Mouse (Mus musculus): Measurements from ENCODE around the gene Chd5. TPM values are rescaled to one million over a fixed set of nuclear protein-coding genes. Genes with fewer than 3 reads are reported as not detected.

Gene Chd5
- total RNA-seq (2021): 100 to 1,000 TPM; 176 to 179 TPM

GRCm38 (mm10) chr4:152338419-152339292, at the start of gene Chd5:
Gene Chd5, plus strand, starts transcription at chr4:152338651.
- peak; percentile 61 to 83 for DNase-seq (ENCODE audit: extremely low spot score in 1 of 2, low spot score in 2 of 2)
- intact Hi-C loops (cut with DNase I): no loop called here

GRCm38 (mm10) chr4:152290385-152290784, 48.1 kb upstream of the Chd5 start:
- no peak for DNase-seq (ENCODE audit: extremely low spot score in 1 of 2, low spot score in 2 of 2)
- intact Hi-C loops (cut with DNase I): no loop called here

GRCm38 (mm10) chr4:152290991-152291390, 47.5 kb upstream of the Chd5 start:
- intact Hi-C loops (cut with DNase I): no loop called here
- DNase-seq (ENCODE audit: extremely low spot score in 1 of 2, low spot score in 2 of 2): no peak

GRCm38 (mm10) chr4:152291562-152291961, 46.9 kb upstream of the Chd5 start, which contains the start of gene Hes3:
Gene Hes3, minus strand, starts transcription at chr4:152291662.
- no peak for DNase-seq (ENCODE audit: extremely low spot score in 1 of 2, low spot score in 2 of 2)
- intact Hi-C loops (cut with DNase I): no loop called here

- no peak for DNase-seq (ENCODE audit: extremely low spot score in 1 of 2, low spot score in 2 of 2)
- intact Hi-C loops (cut with DNase I): no loop called here
These were observed 46.2 kb upstream of the Chd5 start for GRCm38 (mm10) chr4:152292102-152292765.

GRCm38 (mm10) chr4:152294188-152294929, 44.1 kb upstream of the Chd5 start:
- intact Hi-C loops (cut with DNase I): no loop called here
- DNase-seq (ENCODE audit: extremely low spot score in 1 of 2, low spot score in 2 of 2): no peak

GRCm38 (mm10) chr4:152295916-152296315, 42.5 kb upstream of the Chd5 start:
- no peak for DNase-seq (ENCODE audit: extremely low spot score in 1 of 2, low spot score in 2 of 2)
- intact Hi-C loops (cut with DNase I): no loop called here

GRCm38 (mm10) chr4:152296371-152296770, 42.1 kb upstream of the Chd5 start:
- intact Hi-C loops (cut with DNase I): no loop called here
- DNase-seq (ENCODE audit: extremely low spot score in 1 of 2, low spot score in 2 of 2): no peak

- intact Hi-C loops (cut with DNase I): no loop called here
- peak; percentile 98 to 100 for DNase-seq (ENCODE audit: extremely low spot score in 1 of 2, low spot score in 2 of 2)
These were observed 41.3 kb upstream of the Chd5 start, which contains the start of gene Icmt for GRCm38 (mm10) chr4:152296874-152297861. Gene Icmt, plus strand, starts transcription at chr4:152297227.

- DNase-seq (ENCODE audit: extremely low spot score in 1 of 2, low spot score in 2 of 2): no peak
- intact Hi-C loops (cut with DNase I): no loop called here
These were observed 39.6 kb upstream of the Chd5 start for GRCm38 (mm10) chr4:152298836-152299235.

- intact Hi-C loops (cut with DNase I): no loop called here
- DNase-seq (ENCODE audit: extremely low spot score in 1 of 2, low spot score in 2 of 2): no peak
These were observed 38.1 kb upstream of the Chd5 start for GRCm38 (mm10) chr4:152300375-152300774.

- no peak for DNase-seq (ENCODE audit: extremely low spot score in 1 of 2, low spot score in 2 of 2)
- intact Hi-C loops (cut with DNase I): no loop called here
These were observed 36.4 kb upstream of the Chd5 start for GRCm38 (mm10) chr4:152302012-152302411.

GRCm38 (mm10) chr4:152303172-152303571, 35.3 kb upstream of the Chd5 start:
- intact Hi-C loops (cut with DNase I): no loop called here
- DNase-seq (ENCODE audit: extremely low spot score in 1 of 2, low spot score in 2 of 2): no peak

- no peak for DNase-seq (ENCODE audit: extremely low spot score in 1 of 2, low spot score in 2 of 2)
- intact Hi-C loops (cut with DNase I): no loop called here
These were observed 33.8 kb upstream of the Chd5 start for GRCm38 (mm10) chr4:152304685-152305084.

- no peak for DNase-seq (ENCODE audit: extremely low spot score in 1 of 2, low spot score in 2 of 2)
- intact Hi-C loops (cut with DNase I): no loop called here
These were observed 32.5 kb upstream of the Chd5 start for GRCm38 (mm10) chr4:152305991-152306390.

GRCm38 (mm10) chr4:152307542-152307941, 30.9 kb upstream of the Chd5 start:
- intact Hi-C loops (cut with DNase I): no loop called here

GRCm38 (mm10) chr4:152312186-152312585, 26.3 kb upstream of the Chd5 start:
- intact Hi-C loops (cut with DNase I): no loop called here
- no peak for DNase-seq (ENCODE audit: extremely low spot score in 1 of 2, low spot score in 2 of 2)

More at GRCm38 (mm10) chr4:152307542-152307941, 30.9 kb upstream of the Chd5 start:
- DNase-seq (ENCODE audit: extremely low spot score in 1 of 2, low spot score in 2 of 2): no peak

- no peak for DNase-seq (ENCODE audit: extremely low spot score in 1 of 2, low spot score in 2 of 2)
- intact Hi-C loops (cut with DNase I): no loop called here
These were observed 25.2 kb upstream of the Chd5 start for GRCm38 (mm10) chr4:152313211-152313632.
